Mouse (Mus musculus): ENCODE measurements at regions not wholly inside any gene's neighbourhood (a gene's known extent, or its start where the extent isn't known, plus 50 kb on each side); places are given as distances from the start of the nearest gene placed in this dataset.

DNA sequence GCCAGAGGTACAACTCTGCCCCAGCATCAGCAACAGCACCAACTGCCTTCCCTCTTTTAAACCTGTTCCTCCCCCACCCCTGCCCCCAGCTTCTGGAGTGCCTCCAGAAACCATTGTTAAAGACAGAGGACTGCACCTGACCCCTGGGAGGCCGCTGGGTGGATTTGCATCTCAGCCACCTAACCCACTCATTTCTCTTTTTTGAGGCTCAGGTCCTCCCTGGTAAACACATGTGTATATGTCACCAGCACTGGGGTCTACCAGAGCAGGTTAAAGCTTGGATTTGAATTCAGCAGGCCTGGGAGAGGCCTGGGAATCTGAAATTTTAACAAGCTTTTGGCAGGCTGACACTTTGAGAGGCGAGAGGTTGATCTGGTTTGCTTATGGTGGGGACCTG is 63.5 kb upstream of the Kazn start:
- no peak for DNase-seq (ENCODE audit: low read depth)

DNA sequence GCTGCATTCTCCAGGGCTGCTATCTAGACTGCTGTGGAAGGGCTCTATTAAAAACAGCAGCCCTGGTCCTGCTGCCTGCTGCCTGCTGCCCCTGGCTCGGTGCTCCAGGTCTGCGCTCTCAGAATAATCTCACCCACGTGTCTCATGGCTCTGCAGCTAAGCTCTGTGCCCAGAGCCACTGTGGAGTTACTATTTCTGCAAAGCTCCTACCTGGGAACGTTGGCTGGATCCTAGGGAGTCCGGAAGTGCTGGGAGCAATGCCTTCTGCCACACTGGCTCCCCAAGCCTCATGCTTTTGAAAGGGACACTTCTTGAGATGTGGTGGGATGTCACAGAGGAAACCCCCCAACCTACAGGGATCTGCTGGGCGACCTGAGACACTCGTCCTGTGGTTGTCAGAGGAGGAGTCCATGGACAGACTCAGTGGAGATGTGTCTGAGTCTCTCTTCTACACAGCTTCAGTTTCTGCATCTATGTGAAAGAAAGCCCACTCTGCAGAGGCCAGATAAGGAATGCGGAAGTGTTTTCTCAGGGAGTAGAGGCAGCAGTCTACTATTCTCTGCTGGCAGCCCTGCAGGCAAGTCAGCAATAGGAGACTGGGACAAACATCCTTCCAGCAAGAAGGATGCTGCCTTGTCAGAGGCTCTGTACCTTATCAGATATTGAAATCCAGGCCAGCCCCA is 63.0 kb upstream of the Kazn start:
- DNase-seq (ENCODE audit: low read depth) = no peak

DNA sequence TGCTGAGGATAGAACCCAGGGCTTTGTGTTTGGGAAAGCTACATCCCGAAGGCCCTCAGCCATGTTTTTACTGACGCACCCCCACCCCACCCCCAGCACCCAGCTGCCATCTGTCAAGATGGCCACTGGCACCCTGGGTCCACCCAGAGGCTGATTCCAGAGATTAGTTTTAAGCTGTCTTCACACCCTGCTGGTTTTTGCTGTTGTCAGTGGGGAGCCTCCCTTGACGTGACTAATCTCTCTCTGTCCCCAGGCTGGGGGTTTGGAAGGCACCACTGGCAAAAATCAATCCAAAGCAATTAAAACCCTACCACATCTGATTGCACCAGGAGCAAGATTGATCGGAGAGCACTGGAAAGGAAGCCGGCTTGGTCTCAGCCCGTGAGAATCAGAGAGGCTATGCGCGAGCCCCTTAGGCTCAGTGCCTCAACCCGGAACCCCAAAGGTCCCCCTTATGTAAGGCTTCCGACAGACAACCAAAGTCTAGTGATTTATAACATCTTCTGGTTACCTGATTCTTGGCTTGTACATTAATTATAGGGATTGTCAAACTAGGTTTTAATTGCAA is 59.7 kb upstream of the Kazn start:
- DNase-seq (ENCODE audit: low read depth) = no peak

DNA sequence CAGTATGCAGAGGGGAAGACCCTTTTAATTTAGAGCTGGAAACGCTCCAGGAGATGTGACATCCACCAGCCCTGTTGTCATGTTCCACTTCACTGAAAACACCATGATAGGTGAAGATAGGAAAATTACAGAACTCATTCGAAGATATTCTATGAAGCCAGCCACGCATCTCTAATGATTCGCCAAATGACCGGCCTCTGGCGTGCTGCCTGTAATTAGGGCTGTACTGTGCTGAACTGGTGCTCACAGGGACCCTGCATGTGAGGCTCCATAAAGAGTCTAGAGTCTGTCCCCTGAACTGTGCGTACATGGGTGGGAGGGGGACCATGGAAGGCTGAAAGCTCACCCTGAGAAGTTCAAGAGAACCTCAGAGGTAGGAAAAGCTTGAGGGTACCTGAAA is 53.6 kb upstream of the Kazn start:
- DNase-seq (ENCODE audit: low read depth) = no peak

DNA sequence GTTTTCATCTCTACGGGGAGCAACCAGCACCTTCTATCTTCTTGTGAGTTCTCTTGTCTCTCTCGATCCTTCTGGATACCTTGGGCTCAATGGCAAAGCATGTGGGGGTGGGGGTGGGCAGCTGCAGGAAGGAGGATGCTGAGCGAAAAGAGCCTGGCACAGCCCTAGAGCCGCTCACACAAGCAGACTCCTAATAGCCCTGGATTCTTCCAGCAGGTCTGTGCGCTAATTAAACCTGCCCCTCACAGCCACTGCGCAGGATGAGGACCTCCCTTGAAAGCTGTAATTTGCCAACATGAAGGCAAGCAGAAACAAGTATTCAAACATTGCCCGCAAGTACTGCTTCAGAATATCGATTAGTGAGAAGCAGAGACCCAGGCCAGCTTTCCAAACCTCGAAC is 53.1 kb upstream of the Kazn start:
- DNase-seq (ENCODE audit: low read depth) = no peak

DNA sequence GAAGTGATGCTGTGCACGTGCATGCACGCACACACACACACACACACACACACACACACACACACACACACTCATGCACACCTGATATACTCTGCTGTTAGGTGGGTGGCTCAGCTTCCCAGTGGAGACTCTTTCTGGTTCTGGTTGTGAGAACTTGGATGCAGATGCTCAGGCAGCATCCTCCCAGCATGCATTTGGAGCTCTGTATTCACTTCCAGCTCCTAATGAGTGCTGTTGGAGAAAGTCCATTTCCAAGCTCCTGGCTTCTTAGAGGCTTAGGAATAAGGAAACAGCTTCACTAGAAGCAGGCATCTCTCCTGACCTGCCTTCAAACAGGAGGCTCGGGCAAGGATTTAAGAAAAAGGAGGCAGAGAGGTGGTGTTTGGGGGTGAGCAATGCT is 52.2 kb upstream of the Kazn start:
- DNase-seq (ENCODE audit: low read depth) = no peak
